Mouse (Mus musculus): ENCODE measurements around the gene Lix1. TPM values are rescaled to one million over a fixed set of nuclear protein-coding genes. Genes with fewer than 3 reads are reported as not detected.

Gene Lix1
- total and polyA plus RNA-seq, 2 experiments from 2014 or later, result 11.2 to 11.9 TPM

DNA sequence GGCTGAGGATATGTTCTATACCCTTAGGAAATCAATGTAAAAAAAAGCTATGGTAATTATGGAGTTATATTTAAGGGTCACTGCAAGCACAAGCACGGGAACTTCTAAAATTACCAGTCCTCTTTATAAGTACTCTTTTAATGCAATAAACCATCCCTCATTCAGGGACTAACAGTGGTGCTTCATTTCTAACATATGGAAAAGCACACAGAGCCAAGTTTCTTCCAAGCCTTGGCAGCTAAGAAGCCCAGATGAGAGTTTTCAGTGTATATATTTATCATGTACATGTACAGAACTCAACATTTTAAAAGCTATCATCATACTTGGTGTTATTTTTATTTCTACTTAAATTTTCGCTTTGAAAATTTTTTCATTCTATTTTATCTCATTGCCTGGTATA lies 26.4 kb downstream of the Lix1 start:
- WGBS, result 91% methylated on average over 2 of the region's 2 CpGs
- Histone ChIP-seq H3K4me3 (ENCODE audit: low read length) (no peak overlapping the region), H3K27ac (no peak overlapping the region), H3K36me3 (ENCODE audit: insufficient read depth, low read length) (no peaks in the 10 kb centered on the region), H3K4me2 (ENCODE audit: low read depth, low read length) (no peak overlapping the region), H3K9me3 (ENCODE audit: low read length) (no peaks in the 10 kb centered on the region), H3K9ac (replicated peaks; ENCODE audit: low read length) (no peak overlapping the region), H3K4me1 (ENCODE audit: insufficient read depth, low read length) (no peaks in the 10 kb centered on the region), H3K27me3 (ENCODE audit: insufficient read depth, low read length) (no peaks in the 10 kb centered on the region)
- ATAC-seq, result no peak
- no peak for DNase-seq (ENCODE audit: low spot score)
- no peak for TF ChIP-seq CTCF (IDR thresholded peaks at IDR 0.05; ENCODE audit: low read depth)

- Histone ChIP-seq H3K4me2 (ENCODE audit: low read depth, low read length) (no peak overlapping the region), H3K27ac (no peak overlapping the region), H3K9me3 (ENCODE audit: low read length) (no peaks in the 10 kb centered on the region), H3K4me1 (ENCODE audit: insufficient read depth, low read length) (no peaks in the 10 kb centered on the region), H3K36me3 (ENCODE audit: insufficient read depth, low read length) (no peaks in the 10 kb centered on the region), H3K9ac (replicated peaks; ENCODE audit: low read length) (no peak overlapping the region), H3K27me3 (ENCODE audit: insufficient read depth, low read length) (no peaks in the 10 kb centered on the region), H3K4me3 (ENCODE audit: low read length) (no peak overlapping the region)
- WGBS, result 67% methylated on average over 4 of the region's 4 CpGs
- ATAC-seq, result no peak
- no peak for TF ChIP-seq CTCF (IDR thresholded peaks at IDR 0.05; ENCODE audit: low read depth)
- DNase-seq (ENCODE audit: low spot score), result no peak
Measured at GRCm38 (mm10) chr17:17433679-17434078, 31.2 kb downstream of the Lix1 start.

GRCm38 (mm10) chr17:17438576-17439191 lies 36.2 kb downstream of the Lix1 start:
- H3K9ac ChIP-seq (replicated peaks; ENCODE audit: low read length), result no peak overlapping the region
- H3K4me2 ChIP-seq (ENCODE audit: low read depth, low read length), result no peak overlapping the region
- no peak overlapping the region for H3K4me3 ChIP-seq (ENCODE audit: low read length)
- H3K27ac ChIP-seq, result no peak overlapping the region
- no peak for TF ChIP-seq CTCF (IDR thresholded peaks at IDR 0.05; ENCODE audit: low read depth)
- no peaks in the 10 kb centered on the region for H3K36me3 ChIP-seq (ENCODE audit: insufficient read depth, low read length)
- ATAC-seq (no peak), DNase-seq (ENCODE audit: low spot score) (no peak)
- H3K4me1 ChIP-seq (ENCODE audit: insufficient read depth, low read length), result no peaks in the 10 kb centered on the region
- H3K9me3 ChIP-seq (ENCODE audit: low read length), result no peaks in the 10 kb centered on the region
- H3K27me3 ChIP-seq (ENCODE audit: insufficient read depth, low read length), result no peaks in the 10 kb centered on the region

GRCm38 (mm10) chr17:17441876-17442498 lies 39.5 kb downstream of the Lix1 start:
- DNase-seq (ENCODE audit: low spot score), result no peak
- H3K27me3 ChIP-seq (ENCODE audit: insufficient read depth, low read length), result no peaks in the 10 kb centered on the region
- H3K4me1 ChIP-seq (ENCODE audit: insufficient read depth, low read length), result no peaks in the 10 kb centered on the region
- no peaks in the 10 kb centered on the region for H3K36me3 ChIP-seq (ENCODE audit: insufficient read depth, low read length)
- WGBS, result 51% methylated on average over 4 of the region's 4 CpGs
- no peak overlapping the region for H3K9ac ChIP-seq (replicated peaks; ENCODE audit: low read length)
- ATAC-seq, result no peak
- no peaks in the 10 kb centered on the region for H3K9me3 ChIP-seq (ENCODE audit: low read length)
- no peak overlapping the region for H3K4me3 ChIP-seq (ENCODE audit: low read length)
- H3K27ac ChIP-seq, result no peak overlapping the region
- H3K4me2 ChIP-seq (ENCODE audit: low read depth, low read length), result no peak overlapping the region
- no peak for TF ChIP-seq CTCF (IDR thresholded peaks at IDR 0.05; ENCODE audit: low read depth)

DNA sequence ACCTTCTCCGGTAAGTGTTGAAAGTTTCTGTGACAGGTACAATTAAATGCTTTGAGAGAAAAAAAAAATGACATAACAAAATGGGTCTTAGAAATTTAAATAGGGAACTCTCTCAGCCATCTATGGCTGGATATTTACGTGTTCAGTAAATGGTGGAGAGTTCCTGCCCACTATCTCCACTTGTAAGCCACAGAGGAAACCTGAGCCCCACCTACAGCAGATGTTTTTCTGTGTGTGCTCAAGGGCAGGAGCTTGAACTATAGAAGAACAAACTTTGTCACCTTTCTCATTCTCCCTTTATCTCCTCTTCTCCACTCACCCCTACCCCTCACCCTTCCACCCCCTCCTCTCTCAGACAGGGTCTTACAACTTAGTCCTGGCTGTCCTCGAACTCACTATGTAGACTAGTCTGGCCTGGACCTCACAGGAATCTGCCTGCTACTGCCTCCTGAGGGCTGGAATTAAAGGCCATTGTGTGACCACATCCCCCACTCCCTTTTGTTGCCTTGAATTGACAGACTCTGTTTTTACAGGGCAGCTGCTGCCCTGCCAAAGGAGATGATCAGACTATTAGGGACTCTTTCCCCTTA lies 41.9 kb downstream of the Lix1 start:
- H3K9me3 ChIP-seq (ENCODE audit: low read length), result no peaks in the 10 kb centered on the region
- no peaks in the 10 kb centered on the region for H3K27me3 ChIP-seq (ENCODE audit: insufficient read depth, low read length)
- no peak overlapping the region for H3K4me3 ChIP-seq (ENCODE audit: low read length)
- H3K9ac ChIP-seq (replicated peaks; ENCODE audit: low read length), result no peak overlapping the region
- WGBS, result 85% methylated on average over 3 of the region's 3 CpGs
- ATAC-seq, result no peak
- H3K27ac ChIP-seq, result no peak overlapping the region
- no peak for TF ChIP-seq CTCF (IDR thresholded peaks at IDR 0.05; ENCODE audit: low read depth)
- no peak for DNase-seq (ENCODE audit: low spot score)
- peaks cover 3% of the 10 kb centered on the region; the same call in 1 of the 2 replicates for H3K4me1 ChIP-seq (ENCODE audit: insufficient read depth, low read length)
- H3K4me2 ChIP-seq (ENCODE audit: low read depth, low read length), result no peak overlapping the region
- H3K36me3 ChIP-seq (ENCODE audit: insufficient read depth, low read length), result no peaks in the 10 kb centered on the region

- WGBS, result 95% methylated on average over 3 of the region's 3 CpGs
Measured at GRCm38 (mm10) chr17:17446683-17447082, 44.2 kb downstream of the Lix1 start.

DNA sequence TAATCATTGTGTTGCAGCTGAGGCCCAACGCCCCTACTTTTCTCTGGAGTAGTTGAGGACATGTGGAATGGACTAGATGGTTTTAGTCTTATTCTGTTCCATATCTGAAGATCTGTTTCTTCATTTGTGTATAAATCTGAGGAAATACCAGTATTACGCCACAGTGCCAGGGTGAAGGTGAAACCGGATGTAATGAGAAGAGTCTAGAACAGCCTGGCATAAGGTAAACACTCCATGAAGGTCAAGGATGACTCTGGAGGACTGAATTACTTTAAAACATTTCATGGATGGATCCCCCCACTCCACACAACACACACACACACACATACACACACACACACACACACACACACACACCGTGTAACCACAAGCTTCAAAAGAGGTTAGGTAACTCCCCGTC lies 45.3 kb downstream of the Lix1 start:
- WGBS, result 89% methylated on average over 5 of the region's 5 CpGs
- no peaks in the 10 kb centered on the region for H3K36me3 ChIP-seq (ENCODE audit: insufficient read depth, low read length)
- no peaks in the 10 kb centered on the region for H3K27me3 ChIP-seq (ENCODE audit: insufficient read depth, low read length)
- DNase-seq (ENCODE audit: low spot score) (no peak), ATAC-seq (no peak)
- H3K4me3 ChIP-seq (ENCODE audit: low read length), result no peak overlapping the region
- no peak overlapping the region for H3K27ac ChIP-seq
- H3K4me1 ChIP-seq (ENCODE audit: insufficient read depth, low read length), result peaks cover 7% of the 10 kb centered on the region; the same call in 1 of the 2 replicates
- H3K9ac ChIP-seq (replicated peaks; ENCODE audit: low read length), result no peak overlapping the region
- H3K4me2 ChIP-seq (ENCODE audit: low read depth, low read length), result no peak overlapping the region
- H3K9me3 ChIP-seq (ENCODE audit: low read length), result no peaks in the 10 kb centered on the region
- no peak for TF ChIP-seq CTCF (IDR thresholded peaks at IDR 0.05; ENCODE audit: low read depth)

More at GRCm38 (mm10) chr17:17446683-17447082, 44.2 kb downstream of the Lix1 start:
- no peak for DNase-seq (ENCODE audit: low spot score)
- no peaks in the 10 kb centered on the region for H3K27me3 ChIP-seq (ENCODE audit: insufficient read depth, low read length)
- ATAC-seq, result no peak
- H3K36me3 ChIP-seq (ENCODE audit: insufficient read depth, low read length), result no peaks in the 10 kb centered on the region
- TF ChIP-seq CTCF (IDR thresholded peaks at IDR 0.05; ENCODE audit: low read depth), result no peak
- H3K4me2 ChIP-seq (ENCODE audit: low read depth, low read length), result no peak overlapping the region
- no peaks in the 10 kb centered on the region for H3K9me3 ChIP-seq (ENCODE audit: low read length)
- H3K27ac ChIP-seq, result no peak overlapping the region
- peaks cover 7% of the 10 kb centered on the region; the same call in 1 of the 2 replicates for H3K4me1 ChIP-seq (ENCODE audit: insufficient read depth, low read length)
- no peak overlapping the region for H3K4me3 ChIP-seq (ENCODE audit: low read length)
- H3K9ac ChIP-seq (replicated peaks; ENCODE audit: low read length), result no peak overlapping the region

Data from hindbrain, postnatal 0 days (tissue).